Mouse (Mus musculus) kidney, postnatal 0 days (tissue): Measurements from ENCODE around the gene Rmdn3. TPM values are rescaled to one million over a fixed set of nuclear protein-coding genes. Genes with fewer than 3 reads are reported as not detected.

ENCODE experiments used
- ATAC-seq: fragments of 200-750 bp; cut with Nextera tagmentation; replicated peaks from 2 replicates; pipeline ENCODE4 v1.8.0; 2017; ENCODE audit warnings: low read depth, moderate number of reproducible peaks, moderate TSS enrichment, moderate library complexity; ENCODE audit not compliant: low FRiP score
- DNase-seq: peaks from one replicate; pipeline ENCODE4 v3.0.0-alpha.2; 2016; ENCODE audit warnings: low spot score
- H3K27ac ChIP-seq: fragments of 300-500 bp; sonication (generic); 2 replicates; pipeline ENCODE4 v1.5.1; 2014; ENCODE audit warnings: mild to moderate bottlenecking
- H3K27me3 ChIP-seq: fragments of 300-500 bp; sonication (generic); 2 replicates; pipeline ENCODE4 v1.6.1; 2014; ENCODE audit warnings: low read length, mixed read lengths; ENCODE audit not compliant: insufficient read depth
- H3K36me3 ChIP-seq: fragments of 300-500 bp; sonication (generic); 2 replicates; pipeline ENCODE4 v1.6.1; 2014; ENCODE audit warnings: low read length, mixed read lengths; ENCODE audit not compliant: insufficient read depth
- H3K4me1 ChIP-seq: fragments of 300-500 bp; sonication (generic); replicated peaks from 2 replicates; pipeline ENCODE4 v1.6.1; 2014; ENCODE audit warnings: antibody characterized with exemption, low read length, mixed read lengths; ENCODE audit not compliant: insufficient read depth
- H3K4me2 ChIP-seq: fragments of 300-500 bp; sonication (generic); 2 replicates; pipeline ENCODE4 v1.6.1; 2014; ENCODE audit warnings: mild to moderate bottlenecking, low read length, moderate library complexity, mixed read lengths
- H3K4me3 ChIP-seq: fragments of 300-500 bp; sonication (generic); replicated peaks from 2 replicates; pipeline ENCODE4 v1.5.1; 2014; ENCODE audit warnings: low read depth, low read length
- H3K9ac ChIP-seq: fragments of 300-500 bp; sonication (generic); 2 replicates; pipeline ENCODE4 v1.6.1; 2014; ENCODE audit warnings: low read depth, low read length
- H3K9me3 ChIP-seq: fragments of 300-500 bp; sonication (generic); replicated peaks from 2 replicates; pipeline ENCODE4 v1.6.1; 2016; ENCODE audit warnings: low read length, inconsistent platforms, mixed read lengths
- CTCF ChIP-seq: IDR thresholded peaks from 2 replicates; pipeline ENCODE4 v1.5.1; 2016; ENCODE audit warnings: antibody characterized with exemption, low read depth, mild to moderate bottlenecking, moderate library complexity
- WGBS: fragments of 180-500 bp; shearing (Covaris S2); extraction: QIAGEN DNeasy Blood & Tissue Kit; methylation state at CpG from one replicate; pipeline ENCODE4 v1.1.7; 2014; 5-methylcytosine and 5-hydroxymethylcytosine counted together
- polyA plus RNA-seq: library from polyadenylated mRNA; unstranded; fragments of >200 nt; fragmentation: Nextera tagmentation; extraction: Ambion mirVana; gene quantifications from 2 replicates; pipeline ENCODE4 v1.2.1, GENCODE M21; 2015

Rmdn3 gene
- polyA plus RNA-seq, 1 experiment from 2014 or later = 35.0 TPM

- H3K27me3 ChIP-seq = no peaks in the 10 kb centered on the region
- H3K9me3 ChIP-seq = no peaks in the 10 kb centered on the region
- H3K9ac ChIP-seq = no peak overlapping the region
- ATAC-seq (no peak), DNase-seq (peak; percentile 21)
- H3K4me3 ChIP-seq = no peak overlapping the region
- H3K4me2 ChIP-seq = no peak overlapping the region
- WGBS = 48% methylated on average over 8 of the region's 8 CpGs
- no peaks in the 10 kb centered on the region for H3K36me3 ChIP-seq
- no peak for TF ChIP-seq CTCF
- peaks cover 27% of the 10 kb centered on the region for H3K4me1 ChIP-seq
- no peak overlapping the region for H3K27ac ChIP-seq
Measured at GRCm38 (mm10) chr2:119171574-119171973, 14.7 kb upstream of the Rmdn3 start.

GRCm38 (mm10) chr2:119170282-119170681 is 13.4 kb upstream of the Rmdn3 start:
- DNase-seq = no peak
- TF ChIP-seq CTCF = no peak
- no peak overlapping the region for H3K27ac ChIP-seq
- H3K9me3 ChIP-seq = no peaks in the 10 kb centered on the region
- no peaks in the 10 kb centered on the region for H3K36me3 ChIP-seq
- no peak for ATAC-seq
- no peak overlapping the region for H3K4me3 ChIP-seq
- 85% methylated on average over 2 of the region's 2 CpGs for WGBS
- H3K4me2 ChIP-seq = no peak overlapping the region
- H3K9ac ChIP-seq = no peak overlapping the region
- H3K27me3 ChIP-seq = no peaks in the 10 kb centered on the region
- H3K4me1 ChIP-seq = peaks cover 27% of the 10 kb centered on the region

- Histone ChIP-seq H3K4me3 (peak overlapping the region; percentile 46), H3K9ac (peak overlapping the region; percentile 49), H3K27me3 (no peaks in the 10 kb centered on the region), H3K27ac (no peak overlapping the region), H3K4me1 (peaks cover 16% of the 10 kb centered on the region; the same call in 1 of the 2 replicates), H3K36me3 (no peaks in the 10 kb centered on the region), H3K9me3 (no peaks in the 10 kb centered on the region), H3K4me2 (peak overlapping the region; percentile 98)
- ATAC-seq (no peak; the same call in 1 of the 2 replicates), DNase-seq (no peak)
- TF ChIP-seq CTCF = no peak
- WGBS = 4% methylated on average over 26 of the region's 26 CpGs
Measured at GRCm38 (mm10) chr2:119167866-119168256, 11.0 kb upstream of the Rmdn3 start.

GRCm38 (mm10) chr2:119166901-119167865 is 10.3 kb upstream of the Rmdn3 start, which contains the start of gene Gchfr:
Gchfr (plus strand) TSS chr2:119167773.
- no peaks in the 10 kb centered on the region for H3K9me3 ChIP-seq
- peaks cover 11% of the 10 kb centered on the region; the same call in 1 of the 2 replicates for H3K4me1 ChIP-seq
- peak; percentile 33; the same call in 1 of the 2 replicates for TF ChIP-seq CTCF
- peak; percentile 91 for ATAC-seq
- under 1% methylated on average over 60 of the region's 60 CpGs for WGBS
- peak within 1 kb of the TSS; percentile 46 for H3K4me3 ChIP-seq
- peak; percentile 77 for DNase-seq
- no peaks in the 10 kb centered on the region for H3K36me3 ChIP-seq
- H3K27me3 ChIP-seq = no peaks in the 10 kb centered on the region
- no peak within 1 kb of the TSS for H3K27ac ChIP-seq
- peak within 1 kb of the TSS; percentile 49 for H3K9ac ChIP-seq
- H3K4me2 ChIP-seq = peak within 1 kb of the TSS; percentile 98

- TF ChIP-seq CTCF = peak; percentile 21; the same call in 1 of the 2 replicates
- no peaks in the 10 kb centered on the region for H3K9me3 ChIP-seq
- no peak overlapping the region for H3K4me2 ChIP-seq
- DNase-seq (no peak), ATAC-seq (no peak)
- H3K27me3 ChIP-seq = no peaks in the 10 kb centered on the region
- H3K4me3 ChIP-seq = no peak overlapping the region
- no peaks in the 10 kb centered on the region for H3K36me3 ChIP-seq
- peaks cover 11% of the 10 kb centered on the region; the same call in 1 of the 2 replicates for H3K4me1 ChIP-seq
- no peak overlapping the region for H3K27ac ChIP-seq
- no peak overlapping the region for H3K9ac ChIP-seq
Measured at GRCm38 (mm10) chr2:119165401-119165800, 8.6 kb upstream of the Rmdn3 start.

GRCm38 (mm10) chr2:119163999-119164398 is 7.2 kb upstream of the Rmdn3 start:
- no peaks in the 10 kb centered on the region for H3K9me3 ChIP-seq
- 84% methylated on average over 4 of the region's 4 CpGs for WGBS
- TF ChIP-seq CTCF = no peak
- H3K4me1 ChIP-seq = peaks cover 11% of the 10 kb centered on the region; the same call in 1 of the 2 replicates
- no peak overlapping the region for H3K27ac ChIP-seq
- no peak overlapping the region for H3K9ac ChIP-seq
- no peaks in the 10 kb centered on the region for H3K27me3 ChIP-seq
- no peak overlapping the region for H3K4me3 ChIP-seq
- ATAC-seq = no peak
- DNase-seq = no peak
- no peaks in the 10 kb centered on the region for H3K36me3 ChIP-seq
- H3K4me2 ChIP-seq = no peak overlapping the region
